Mouse (Mus musculus) midbrain, embryonic 11.5 days (tissue): ENCODE measurements around the gene Terf2. TPM values are rescaled to one million over a fixed set of nuclear protein-coding genes. Genes with fewer than 3 reads are reported as not detected.

Experiments used
- ATAC-seq: fragments of 200-750 bp; cut with Nextera tagmentation; 2 replicates; pipeline ENCODE4 v1.8.0; 2017; ENCODE audit warnings: moderate TSS enrichment, moderate library complexity; ENCODE audit not compliant: low FRiP score
- DNase-seq: peaks from one replicate; pipeline ENCODE4 v3.0.0; 2015; ENCODE audit warnings: low spot score; ENCODE audit errors: missing footprints
- H3K27ac ChIP-seq: fragments of 300-500 bp; sonication (generic); 2 replicates; pipeline ENCODE4 v1.5.1; 2014; ENCODE audit warnings: low read depth, low read length
- H3K27me3 ChIP-seq: fragments of 300-500 bp; sonication (generic); 2 replicates; pipeline ENCODE4 v1.6.1; 2014; ENCODE audit warnings: mild to moderate bottlenecking, low read length, moderate library complexity, mixed read lengths; ENCODE audit not compliant: control insufficient read depth, insufficient read depth
- H3K36me3 ChIP-seq: fragments of 300-500 bp; sonication (generic); 2 replicates; pipeline ENCODE4 v1.6.1; 2014; ENCODE audit warnings: mild to moderate bottlenecking, low read length, moderate library complexity, mixed read lengths; ENCODE audit not compliant: control insufficient read depth, insufficient read depth
- H3K4me1 ChIP-seq: fragments of 300-500 bp; sonication (generic); 2 replicates; pipeline ENCODE4 v1.6.1; 2014; ENCODE audit warnings: low read length; ENCODE audit not compliant: control insufficient read depth, insufficient read depth
- H3K4me2 ChIP-seq: fragments of 300-500 bp; sonication (generic); 2 replicates; pipeline ENCODE4 v1.6.1; 2014; ENCODE audit warnings: mild to moderate bottlenecking, moderate library complexity
- H3K4me3 ChIP-seq: fragments of 300-500 bp; sonication (generic); 2 replicates; pipeline ENCODE4 v1.5.1; 2014; ENCODE audit warnings: low read depth, low read length
- H3K9ac ChIP-seq: fragments of 300-500 bp; sonication (generic); 2 replicates; pipeline ENCODE4 v1.6.1; 2014; ENCODE audit warnings: low read length
- H3K9me3 ChIP-seq: fragments of 300-500 bp; sonication (generic); 2 replicates; pipeline ENCODE4 v1.6.1; 2016; ENCODE audit warnings: low read length; ENCODE audit not compliant: control insufficient read depth
- WGBS: fragments of 180-500 bp; shearing (Covaris S2); extraction: QIAGEN DNeasy Blood & Tissue Kit; methylation state at CpG from one replicate; pipeline ENCODE4 v1.1.7; 2014; 5-methylcytosine and 5-hydroxymethylcytosine counted together
- microRNA-seq: library from miRNA; unstranded; fragments of <30 nt; microRNA quantifications from one replicate; pipeline ENCODE4, GENCODE M21; 2017
- polyA plus RNA-seq: library from polyadenylated mRNA; unstranded; fragments of >200 nt; fragmentation: Nextera tagmentation; extraction: Ambion mirVana; gene quantifications from 2 replicates; pipeline ENCODE4 v1.2.1, GENCODE M21; 2014

Gene Terf2
- polyA plus RNA-seq, 1 experiment from 2014 or later, result 16.6 TPM

DNA sequence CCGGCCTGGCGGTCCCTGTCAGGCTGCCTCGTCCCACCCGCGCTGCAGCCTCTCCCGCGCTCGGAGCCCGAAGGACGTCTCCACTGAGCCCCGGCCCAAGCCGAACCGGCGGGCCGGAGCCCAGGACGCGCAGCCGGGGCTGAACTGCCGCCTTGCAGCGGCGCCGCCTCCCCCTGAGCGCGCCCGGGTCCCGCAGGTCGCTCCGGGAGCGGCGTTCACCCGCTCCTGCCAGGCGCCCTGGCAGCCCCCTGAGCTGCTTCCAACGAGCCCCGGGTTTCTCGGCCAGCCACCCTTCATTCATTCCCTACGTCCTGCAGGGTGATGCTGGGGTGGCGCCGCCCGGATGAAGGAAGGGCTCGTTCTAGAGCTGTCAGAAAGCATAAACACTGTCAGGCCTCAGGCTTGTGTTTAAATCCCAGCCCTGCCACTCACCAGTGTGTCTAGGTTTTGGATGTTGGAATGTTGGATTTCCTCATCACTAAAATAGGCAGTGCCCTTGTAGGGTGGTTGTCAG is 64.7 kb downstream of the Terf2 start:
- peaks cover 8% of the 10 kb centered on the region for H3K4me1 ChIP-seq
- H3K4me2 ChIP-seq, result peak overlapping the region; percentile 92
- H3K9me3 ChIP-seq, result no peaks in the 10 kb centered on the region
- WGBS, result under 1% methylated on average over 38 of the region's 40 CpGs
- peak overlapping the region; percentile 16 for H3K27ac ChIP-seq
- peak overlapping the region; percentile 96 for H3K4me3 ChIP-seq
- peak overlapping the region; percentile 91 for H3K9ac ChIP-seq
- ATAC-seq (no peak), DNase-seq (no peak)
- no peaks in the 10 kb centered on the region for H3K27me3 ChIP-seq
- no peaks in the 10 kb centered on the region for H3K36me3 ChIP-seq

DNA sequence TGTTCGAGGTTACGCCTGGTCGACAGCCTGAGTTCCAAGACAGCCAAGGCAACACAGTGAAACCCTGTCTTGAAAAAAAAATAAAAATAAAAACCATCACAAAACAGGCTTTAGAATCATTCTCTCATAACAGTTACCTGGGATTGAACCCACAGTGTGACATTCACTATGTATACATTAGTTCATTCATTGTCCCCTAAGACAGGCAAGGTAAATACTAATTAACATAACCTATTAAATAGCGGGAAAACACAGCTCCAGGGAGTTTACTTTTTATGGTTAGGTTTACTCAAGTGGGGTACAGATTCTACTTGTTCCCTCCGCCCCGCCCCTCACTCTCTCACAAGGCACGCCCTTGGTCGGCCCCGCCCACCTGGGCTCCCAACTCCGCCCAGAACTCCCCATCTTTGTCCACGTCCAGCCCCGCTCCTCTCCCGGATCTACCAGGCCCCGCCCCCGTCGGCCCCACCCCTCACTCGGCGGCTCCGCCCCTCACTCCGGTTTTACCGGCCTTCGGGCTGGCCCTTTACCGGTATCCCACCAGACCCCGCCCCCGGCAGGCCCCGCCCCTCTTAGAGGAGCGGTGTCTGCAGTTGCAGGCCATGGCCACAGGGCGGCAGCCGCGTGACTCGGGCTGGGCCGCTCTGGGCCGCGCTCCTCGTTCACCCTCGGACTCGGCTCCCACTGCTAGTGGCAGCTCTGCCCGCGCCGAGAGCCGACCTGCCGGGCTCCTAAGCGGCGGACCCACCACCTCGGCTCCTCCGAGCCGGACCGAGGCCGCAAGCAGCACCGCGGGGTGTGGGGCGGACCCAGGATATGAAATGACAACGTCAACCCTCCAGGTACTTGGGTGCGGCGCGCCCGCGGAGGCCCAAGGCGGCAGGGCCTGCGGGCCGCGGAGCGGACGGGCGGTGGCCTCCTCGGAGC is 65.4 kb downstream of the Terf2 start, which contains the start of gene Vps4a:
TSS of gene Vps4a (plus strand) at position 573 of the 927 bp plus-strand sequence.
- 4% methylated on average over 63 of the region's 66 CpGs for WGBS
- no peaks in the 10 kb centered on the region for H3K36me3 ChIP-seq
- peak within 1 kb of the TSS; percentile 96 for H3K4me3 ChIP-seq
- ATAC-seq, result peak; percentile 96
- H3K4me1 ChIP-seq, result peaks cover 8% of the 10 kb centered on the region
- DNase-seq, result peak; percentile 100
- H3K9me3 ChIP-seq, result no peaks in the 10 kb centered on the region
- H3K27ac ChIP-seq, result peak within 1 kb of the TSS; percentile 16
- H3K9ac ChIP-seq, result peak within 1 kb of the TSS; percentile 91
- H3K4me2 ChIP-seq, result peak within 1 kb of the TSS; percentile 92
- no peaks in the 10 kb centered on the region for H3K27me3 ChIP-seq

DNA sequence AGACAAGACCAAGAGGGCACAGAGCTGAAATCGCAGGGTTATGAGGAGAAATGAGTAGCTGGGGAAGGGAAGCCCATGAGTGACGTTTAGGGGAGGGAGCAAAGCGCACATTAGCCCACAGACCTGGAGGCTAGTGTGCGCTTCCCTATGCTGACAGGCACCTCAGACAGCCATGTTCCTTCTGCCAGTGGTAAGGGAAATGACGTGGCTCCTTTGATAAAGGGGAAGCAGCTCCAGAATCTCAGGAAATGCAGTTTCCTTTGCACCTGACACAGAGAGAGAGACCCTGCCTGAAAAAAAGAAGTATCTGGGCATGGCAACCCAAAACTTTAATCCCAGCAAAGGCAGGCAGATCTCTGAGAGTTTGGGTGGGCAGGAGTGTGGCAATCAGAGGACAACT is 66.3 kb downstream of the Terf2 start:
- ATAC-seq (no peak), DNase-seq (peak; percentile 75)
- H3K27ac ChIP-seq, result no peak overlapping the region
- H3K9ac ChIP-seq, result no peak overlapping the region
- H3K4me1 ChIP-seq, result peaks cover 8% of the 10 kb centered on the region
- H3K4me3 ChIP-seq, result no peak overlapping the region
- no peaks in the 10 kb centered on the region for H3K36me3 ChIP-seq
- 76% methylated on average over 5 of the region's 5 CpGs for WGBS
- H3K27me3 ChIP-seq, result no peaks in the 10 kb centered on the region
- H3K4me2 ChIP-seq, result no peak overlapping the region
- no peaks in the 10 kb centered on the region for H3K9me3 ChIP-seq

DNA sequence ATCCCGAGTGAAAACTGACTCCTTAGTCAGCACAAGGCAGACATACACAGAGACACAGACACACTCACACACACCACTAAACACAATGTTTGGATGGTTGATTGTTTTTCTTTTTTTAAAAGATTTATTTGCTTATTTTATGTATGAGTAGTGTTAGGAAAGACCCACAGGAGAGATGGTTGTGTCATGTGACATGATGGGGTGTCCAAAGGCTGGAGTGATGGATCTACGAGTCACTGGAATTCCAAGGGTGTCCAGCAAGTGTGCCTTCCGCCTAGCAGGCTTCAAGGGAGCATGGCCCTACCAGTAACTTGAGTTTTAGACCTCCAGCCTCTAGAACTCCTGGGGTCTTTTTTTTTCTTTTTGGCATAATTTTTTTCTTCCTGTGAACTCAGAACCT is 67.0 kb downstream of the Terf2 start:
- Histone ChIP-seq H3K27me3 (no peaks in the 10 kb centered on the region), H3K4me3 (no peak overlapping the region), H3K9ac (no peak overlapping the region), H3K4me2 (no peak overlapping the region), H3K27ac (no peak overlapping the region), H3K4me1 (peaks cover 8% of the 10 kb centered on the region), H3K36me3 (no peaks in the 10 kb centered on the region), H3K9me3 (no peaks in the 10 kb centered on the region)
- DNase-seq (no peak), ATAC-seq (no peak)
- WGBS, result 85% methylated on average over 3 of the region's 3 CpGs

DNA sequence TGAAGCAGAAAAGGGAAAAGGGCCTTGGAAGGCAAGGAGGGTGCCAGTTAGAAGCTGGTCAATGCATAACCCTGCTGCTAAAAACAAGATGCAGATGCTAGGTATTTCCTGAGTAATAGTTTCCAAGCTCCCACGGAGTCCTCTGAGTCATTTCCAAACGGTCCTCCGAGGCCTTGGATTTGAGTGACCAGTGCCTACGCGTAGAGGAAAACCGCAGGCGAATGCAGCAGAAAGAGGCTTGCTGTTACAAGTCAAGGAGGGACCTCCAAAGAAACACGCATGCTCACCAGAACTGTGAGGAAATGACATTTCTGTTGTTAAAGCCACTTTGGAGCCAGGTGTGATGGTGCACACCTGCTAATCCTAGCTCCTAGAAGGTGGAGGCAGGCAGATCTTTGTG is 72.9 kb downstream of the Terf2 start:
- no peaks in the 10 kb centered on the region for H3K9me3 ChIP-seq
- H3K27ac ChIP-seq, result no peak overlapping the region
- H3K4me2 ChIP-seq, result no peak overlapping the region
- WGBS, result 92% methylated on average over 8 of the region's 8 CpGs
- H3K27me3 ChIP-seq, result no peaks in the 10 kb centered on the region
- no peak overlapping the region for H3K4me3 ChIP-seq
- no peaks in the 10 kb centered on the region for H3K4me1 ChIP-seq
- no peak for DNase-seq
- no peak for ATAC-seq
- H3K36me3 ChIP-seq, result no peaks in the 10 kb centered on the region
- no peak overlapping the region for H3K9ac ChIP-seq

Small RNA genes lying within 50 kb of the gene (microRNA-seq; reads per million reads assigned to microRNA genes)
- gene Mir7075, result 1.9 reads per million, percentile 3 among the genes with 10 or more reads in this experiment

Other genes starting within 250 kb of the Terf2 start
- gene Has3, start 226.3 kb downstream of the Terf2 start, polyA plus RNA-seq, result 0.10 and 0.14 TPM in 2 replicates
- 72.7 and 73.6 TPM in 2 replicates for gene Utp4, start 202.9 kb downstream of the Terf2 start, polyA plus RNA-seq
- 5.9 and 6.2 TPM in 2 replicates for gene Sntb2, start 160.8 kb downstream of the Terf2 start, polyA plus RNA-seq
- 94.9 and 96.4 TPM in 2 replicates for gene Vps4a, start 65.3 kb downstream of the Terf2 start, polyA plus RNA-seq
- gene Pdf, start 47.9 kb downstream of the Terf2 start, polyA plus RNA-seq, result 39.8 and 42.1 TPM in 2 replicates
- 38.1 and 38.8 TPM in 2 replicates for gene Cog8, start 39.9 kb downstream of the Terf2 start, polyA plus RNA-seq
- 100 and 102 TPM in 2 replicates for gene Nip7, start 39.7 kb downstream of the Terf2 start, polyA plus RNA-seq
- gene Tmed6, start 30.9 kb downstream of the Terf2 start, polyA plus RNA-seq, result not detected in 2 replicates
- gene Cyb5b, start 54.1 kb upstream of the Terf2 start, polyA plus RNA-seq, result 177 and 192 TPM in 2 replicates
- gene Nfat5, start 196.9 kb upstream of the Terf2 start, polyA plus RNA-seq, result 6.5 and 7.6 TPM in 2 replicates